Mouse (Mus musculus): ENCODE measurements around the gene Calm3. TPM values are rescaled to one million over a fixed set of nuclear protein-coding genes. Genes with fewer than 3 reads are reported as not detected.
A peak's percentile ranks its signal among the peaks of the same experiment; 100 is the strongest.

Gene Calm3
- polyA plus RNA-seq, 1 experiment = 452 TPM

GRCm38 (mm10) chr7:16928341-16928740 is 4.4 kb upstream of the Calm3 start:
- TF ChIP-seq CTCF (IDR thresholded peaks at IDR 0.05; ENCODE audit: extremely low read depth, insufficient read length, insufficient replicate concordance, low read depth, low read length) (no peak), POLR2A (IDR thresholded peaks at IDR 0.05; ENCODE audit: low read depth, low read length) (no peak)
- Histone ChIP-seq H3K27me3 (ENCODE audit: control insufficient read depth, insufficient read depth, low read length) (no peaks in the 10 kb centered on the region), H3K36me3 (ENCODE audit: control insufficient read depth, insufficient read depth, low read length) (no peaks in the 10 kb centered on the region), H3K4me3 (ENCODE audit: low read depth, low read length) (no peak overlapping the region), H3K27ac (ENCODE audit: insufficient read depth, low read depth, low read length) (no peak overlapping the region), H3K4me1 (ENCODE audit: control insufficient read depth, insufficient read depth, insufficient read length, low read length) (no peaks in the 10 kb centered on the region)
- 43% methylated on average over 2 of the region's 2 CpGs for WGBS

- WGBS = 1% methylated on average over 49 of the region's 57 CpGs
- Histone ChIP-seq H3K4me1 (ENCODE audit: control insufficient read depth, insufficient read depth, insufficient read length, low read length) (peaks cover 16% of the 10 kb centered on the region), H3K27ac (ENCODE audit: insufficient read depth, low read depth, low read length) (peak overlapping the region; percentile 82), H3K4me3 (ENCODE audit: low read depth, low read length) (peak overlapping the region; percentile 93), H3K27me3 (ENCODE audit: control insufficient read depth, insufficient read depth, low read length) (no peaks in the 10 kb centered on the region), H3K36me3 (ENCODE audit: control insufficient read depth, insufficient read depth, low read length) (peaks cover 10% of the 10 kb centered on the region)
- TF ChIP-seq POLR2A (IDR thresholded peaks at IDR 0.05; ENCODE audit: low read depth, low read length) = peak; percentile 77
- TF ChIP-seq CTCF (IDR thresholded peaks at IDR 0.05; ENCODE audit: extremely low read depth, insufficient read length, insufficient replicate concordance, low read depth, low read length) = no peak
These were observed 454 bp downstream of the Calm3 start for GRCm38 (mm10) chr7:16923283-16924036.

GRCm38 (mm10) chr7:16922360-16922973 is 1.4 kb downstream of the Calm3 start:
- Histone ChIP-seq H3K4me3 (ENCODE audit: low read depth, low read length) (peak overlapping the region; percentile 93), H3K27ac (ENCODE audit: insufficient read depth, low read depth, low read length) (peak overlapping the region; percentile 82), H3K36me3 (ENCODE audit: control insufficient read depth, insufficient read depth, low read length) (peaks cover 20% of the 10 kb centered on the region), H3K27me3 (ENCODE audit: control insufficient read depth, insufficient read depth, low read length) (no peaks in the 10 kb centered on the region), H3K4me1 (ENCODE audit: control insufficient read depth, insufficient read depth, insufficient read length, low read length) (peaks cover 16% of the 10 kb centered on the region)
- 10% methylated on average over 10 of the region's 10 CpGs for WGBS
- TF ChIP-seq POLR2A (IDR thresholded peaks at IDR 0.05; ENCODE audit: low read depth, low read length) (peak; percentile 20; the same call in 1 of the 2 replicates), CTCF (IDR thresholded peaks at IDR 0.05; ENCODE audit: extremely low read depth, insufficient read length, insufficient replicate concordance, low read depth, low read length) (no peak)

- Histone ChIP-seq H3K4me3 (ENCODE audit: low read depth, low read length) (peak overlapping the region; percentile 93), H3K27me3 (ENCODE audit: control insufficient read depth, insufficient read depth, low read length) (no peaks in the 10 kb centered on the region), H3K36me3 (ENCODE audit: control insufficient read depth, insufficient read depth, low read length) (peaks cover 26% of the 10 kb centered on the region), H3K27ac (ENCODE audit: insufficient read depth, low read depth, low read length) (peak overlapping the region; percentile 80), H3K4me1 (ENCODE audit: control insufficient read depth, insufficient read depth, insufficient read length, low read length) (peaks cover 16% of the 10 kb centered on the region)
- WGBS = 15% methylated on average over 6 of the region's 6 CpGs
- no peak for TF ChIP-seq POLR2A (IDR thresholded peaks at IDR 0.05; ENCODE audit: low read depth, low read length)
- TF ChIP-seq CTCF (IDR thresholded peaks at IDR 0.05; ENCODE audit: extremely low read depth, insufficient read length, insufficient replicate concordance, low read depth, low read length) = no peak
These were observed 2.0 kb downstream of the Calm3 start for GRCm38 (mm10) chr7:16921881-16922335.

GRCm38 (mm10) chr7:16920818-16921791 is 2.8 kb downstream of the Calm3 start:
- H3K27ac ChIP-seq (ENCODE audit: insufficient read depth, low read depth, low read length) = peak overlapping the region; percentile 80
- peak overlapping the region; percentile 93 for H3K4me3 ChIP-seq (ENCODE audit: low read depth, low read length)
- peaks cover 34% of the 10 kb centered on the region for H3K36me3 ChIP-seq (ENCODE audit: control insufficient read depth, insufficient read depth, low read length)
- peaks cover 16% of the 10 kb centered on the region for H3K4me1 ChIP-seq (ENCODE audit: control insufficient read depth, insufficient read depth, insufficient read length, low read length)
- TF ChIP-seq CTCF (IDR thresholded peaks at IDR 0.05; ENCODE audit: extremely low read depth, insufficient read length, insufficient replicate concordance, low read depth, low read length) = no peak
- no peak for TF ChIP-seq POLR2A (IDR thresholded peaks at IDR 0.05; ENCODE audit: low read depth, low read length)
- WGBS = 43% methylated on average over 21 of the region's 21 CpGs
- H3K27me3 ChIP-seq (ENCODE audit: control insufficient read depth, insufficient read depth, low read length) = no peaks in the 10 kb centered on the region

GRCm38 (mm10) chr7:16920150-16920579 is 3.7 kb downstream of the Calm3 start:
- Histone ChIP-seq H3K4me1 (ENCODE audit: control insufficient read depth, insufficient read depth, insufficient read length, low read length) (peaks cover 16% of the 10 kb centered on the region), H3K27me3 (ENCODE audit: control insufficient read depth, insufficient read depth, low read length) (no peaks in the 10 kb centered on the region), H3K36me3 (ENCODE audit: control insufficient read depth, insufficient read depth, low read length) (peaks cover 41% of the 10 kb centered on the region), H3K4me3 (ENCODE audit: low read depth, low read length) (no peak overlapping the region), H3K27ac (ENCODE audit: insufficient read depth, low read depth, low read length) (no peak overlapping the region)
- 59% methylated on average over 7 of the region's 7 CpGs for WGBS
- TF ChIP-seq POLR2A (IDR thresholded peaks at IDR 0.05; ENCODE audit: low read depth, low read length) (no peak), CTCF (IDR thresholded peaks at IDR 0.05; ENCODE audit: extremely low read depth, insufficient read length, insufficient replicate concordance, low read depth, low read length) (no peak)
